Mouse (Mus musculus) lung, postnatal 36 days (tissue): ENCODE data around the gene Nipal3.

Source experiments
- DNase-seq: peaks from one replicate; pipeline ENCODE4 v3.0.0; 2022; ENCODE audit warnings: mixed read lengths

The Nipal3 gene

DNA sequence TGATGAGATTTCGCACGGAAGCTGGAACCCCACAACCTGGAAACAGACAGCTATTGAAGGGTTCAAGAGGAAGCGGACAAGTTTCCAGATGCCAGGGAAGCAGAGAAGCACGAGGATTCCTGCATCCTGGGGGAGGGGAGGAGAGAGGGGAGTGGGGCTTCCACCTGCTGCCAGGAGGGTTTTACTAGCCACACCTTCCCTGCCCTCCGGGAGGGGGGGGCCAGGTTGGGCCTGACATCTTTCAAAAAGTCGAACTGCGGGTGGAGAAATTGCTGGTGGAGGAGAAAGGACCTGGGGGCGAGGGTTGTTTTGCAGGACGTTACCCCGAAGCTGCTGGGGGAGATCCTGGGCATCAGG lies 61.8 kb downstream of the Nipal3 start:
- no peak for DNase-seq

- DNase-seq: no peak
These were observed 64.7 kb downstream of the Nipal3 start for GRCm38 (mm10) chr4:135429990-135430760.

- DNase-seq: no peak
These were observed 65.5 kb downstream of the Nipal3 start for GRCm38 (mm10) chr4:135429383-135429782.

GRCm38 (mm10) chr4:135426587-135426986 lies 68.3 kb downstream of the Nipal3 start:
- DNase-seq: no peak

- DNase-seq: no peak
These were observed 69.2 kb downstream of the Nipal3 start for GRCm38 (mm10) chr4:135425625-135426024.

GRCm38 (mm10) chr4:135420961-135421360 lies 73.9 kb downstream of the Nipal3 start:
- DNase-seq: no peak

DNA sequence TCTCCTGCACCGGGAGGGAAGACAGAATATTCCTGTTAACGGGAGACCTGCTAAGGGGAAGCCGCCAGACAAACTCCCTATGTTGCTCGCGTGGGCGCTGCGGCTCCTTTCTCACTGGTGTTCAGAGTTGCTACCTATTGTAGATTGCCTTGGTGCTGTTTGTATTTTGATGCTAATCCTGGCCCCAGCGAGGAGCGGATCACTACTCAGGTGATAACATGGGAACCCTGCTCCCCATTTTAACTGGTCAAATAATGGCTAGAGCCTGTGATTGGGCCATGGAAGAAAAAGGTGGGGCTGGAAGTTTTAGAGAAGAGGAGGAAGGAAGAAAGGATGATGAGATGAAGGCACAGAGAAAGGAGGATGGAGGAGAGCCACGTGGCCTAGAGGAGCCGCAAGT lies 74.4 kb downstream of the Nipal3 start:
- no peak for DNase-seq

GRCm38 (mm10) chr4:135419996-135420395 lies 74.8 kb downstream of the Nipal3 start:
- DNase-seq: no peak

- DNase-seq: no peak
These were observed 78.5 kb downstream of the Nipal3 start for GRCm38 (mm10) chr4:135416367-135416766.

- no peak for DNase-seq
These were observed 81.3 kb downstream of the Nipal3 start for GRCm38 (mm10) chr4:135413491-135413890.

GRCm38 (mm10) chr4:135411633-135412032 lies 83.2 kb downstream of the Nipal3 start:
- DNase-seq: peak; percentile 59

DNA sequence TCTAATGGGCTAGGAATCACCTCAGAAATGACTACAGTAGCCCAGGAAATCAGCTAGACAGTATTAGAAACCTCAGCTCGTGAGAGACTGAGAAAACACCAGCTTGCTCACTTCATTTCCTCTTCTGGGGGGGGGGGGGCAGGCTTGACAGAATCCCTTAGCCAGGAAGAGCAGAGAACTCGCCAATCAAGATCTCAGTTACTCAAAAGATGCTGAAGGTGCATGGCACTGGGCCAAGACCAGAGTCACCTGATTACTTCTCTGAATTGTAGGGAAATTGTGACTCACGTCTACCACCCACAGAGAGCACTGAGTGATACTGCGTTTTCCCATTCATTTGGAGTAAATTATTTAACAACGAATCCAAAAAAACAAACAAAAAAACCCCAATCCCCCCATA lies 88.7 kb downstream of the Nipal3 start:
- peak; percentile 53 for DNase-seq

- DNase-seq: no peak
These were observed 89.9 kb downstream of the Nipal3 start for GRCm38 (mm10) chr4:135404916-135405315.

- no peak for DNase-seq
These were observed 90.8 kb downstream of the Nipal3 start for GRCm38 (mm10) chr4:135404048-135404447.

DNA sequence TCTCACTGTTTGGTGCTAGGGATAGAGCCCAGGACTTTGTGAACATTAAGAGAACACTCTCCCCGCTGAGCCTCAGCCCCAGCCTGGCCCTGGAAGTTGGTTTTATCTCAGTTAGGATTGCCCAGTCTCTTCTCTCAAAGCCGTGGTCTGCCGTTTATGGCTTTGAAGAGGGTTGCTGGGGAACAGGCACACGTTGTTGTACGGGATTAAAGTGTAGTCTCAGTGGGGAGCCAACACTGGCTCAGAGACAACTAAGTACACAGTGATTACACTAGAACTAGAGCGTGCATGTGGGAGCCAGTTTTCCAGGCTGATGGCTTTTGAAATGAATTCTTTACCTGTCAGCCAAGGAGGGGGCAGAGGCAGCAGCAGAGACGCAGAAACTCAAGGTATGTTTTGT lies 93.0 kb downstream of the Nipal3 start:
- DNase-seq: no peak

- DNase-seq: no peak
These were observed 96.8 kb downstream of the Nipal3 start, which contains the start of gene Ncmap for GRCm38 (mm10) chr4:135397991-135398390. Ncmap (minus strand) TSS chr4:135398227.

- DNase-seq: no peak
These were observed 97.3 kb downstream of the Nipal3 start for GRCm38 (mm10) chr4:135397551-135397950.

- DNase-seq: no peak
These were observed 98.5 kb downstream of the Nipal3 start for GRCm38 (mm10) chr4:135396303-135396702.
